Mouse (Mus musculus) embryonic fibroblast, embryonic 13.5 days (primary cell): ENCODE measurements at regions not wholly inside any gene's neighbourhood (a gene's known extent, or its start where the extent isn't known, plus 50 kb on each side); places are given as distances from the start of the nearest gene placed in this dataset.

ENCODE experiments used
- CTCF ChIP-seq: IDR thresholded peaks from 2 replicates; pipeline ENCODE4 v1.5.1; 2011; ENCODE audit warnings: mild to moderate bottlenecking, control low read depth, low read length, moderate library complexity, borderline replicate concordance; ENCODE audit not compliant: insufficient read depth
- POLR2A ChIP-seq: IDR thresholded peaks from 2 replicates; pipeline ENCODE4 v1.6.1; 2011; ENCODE audit warnings: low read depth, mild to moderate bottlenecking, control low read depth, low read length, moderate library complexity

- peak; percentile 84 for TF ChIP-seq CTCF
- TF ChIP-seq POLR2A = no peak
Observed at GRCm38 (mm10) chr11:94866176-94866967, 69.7 kb upstream of the Col1a1 start.
